Mouse (Mus musculus) heart, embryonic 11.5 days (tissue): ENCODE data around the gene Spock2. TPM values are rescaled to one million over a fixed set of nuclear protein-coding genes. Genes with fewer than 3 reads are reported as not detected.
"Not testable (repeated sequence)": the region's sequence is repeated elsewhere in the genome, so short reads cannot be mapped to it uniquely, and the experiment has no call there.

Source experiments
- ATAC-seq: fragments of 200-750 bp; cut with Nextera tagmentation; replicated peaks from 2 replicates; pipeline ENCODE4 v1.8.0; 2017; ENCODE audit warnings: moderate library complexity; ENCODE audit not compliant: insufficient number of reproducible peaks, low FRiP score, low TSS enrichment
- H3K27ac ChIP-seq: fragments of 300-500 bp; sonication (generic); 2 replicates; pipeline ENCODE4 v1.5.1; 2014; ENCODE audit warnings: mild to moderate bottlenecking, low read depth, low read length
- H3K27me3 ChIP-seq: fragments of 300-500 bp; sonication (generic); 2 replicates; pipeline ENCODE4 v1.6.1; 2014; ENCODE audit warnings: mild to moderate bottlenecking, low read length, mixed read lengths; ENCODE audit not compliant: control insufficient read depth, insufficient read depth
- H3K36me3 ChIP-seq: fragments of 300-500 bp; sonication (generic); 2 replicates; pipeline ENCODE4 v1.6.1; 2014; ENCODE audit warnings: mild to moderate bottlenecking, low read length, moderate library complexity, mixed read lengths; ENCODE audit not compliant: control insufficient read depth, insufficient read depth
- H3K4me1 ChIP-seq: fragments of 300-500 bp; sonication (generic); 2 replicates; pipeline ENCODE4 v1.6.1; 2014; ENCODE audit warnings: low read length; ENCODE audit not compliant: control insufficient read depth, insufficient read depth
- H3K4me2 ChIP-seq: fragments of 300-500 bp; sonication (generic); 2 replicates; pipeline ENCODE4 v1.6.1; 2014; ENCODE audit warnings: mild to moderate bottlenecking, moderate library complexity
- H3K4me3 ChIP-seq: fragments of 300-500 bp; sonication (generic); 2 replicates; pipeline ENCODE4 v1.5.1; 2014; ENCODE audit warnings: low read depth, low read length
- H3K9ac ChIP-seq: fragments of 300-500 bp; sonication (generic); 2 replicates; pipeline ENCODE4 v1.6.1; 2014; ENCODE audit warnings: mild to moderate bottlenecking, low read depth, low read length, moderate library complexity
- H3K9me3 ChIP-seq: fragments of 300-500 bp; sonication (generic); replicated peaks from 2 replicates; pipeline ENCODE4 v1.6.1; 2016; ENCODE audit warnings: low read length; ENCODE audit not compliant: control insufficient read depth
- WGBS: fragments of 180-500 bp; shearing (Covaris S2); extraction: QIAGEN DNeasy Blood & Tissue Kit; methylation state at CpG from one replicate; pipeline ENCODE4 v1.1.7; 2014; ENCODE audit not compliant: insufficient replicate concordance; 5-methylcytosine and 5-hydroxymethylcytosine counted together
- polyA plus RNA-seq: library from polyadenylated mRNA; unstranded; fragments of >200 nt; fragmentation: Nextera tagmentation; extraction: Ambion mirVana; gene quantifications from 2 replicates; pipeline ENCODE4 v1.2.1, GENCODE M21; 2014

Spock2 gene
- polyA plus RNA-seq, 1 experiment from 2014 or later: 1.2 TPM

DNA sequence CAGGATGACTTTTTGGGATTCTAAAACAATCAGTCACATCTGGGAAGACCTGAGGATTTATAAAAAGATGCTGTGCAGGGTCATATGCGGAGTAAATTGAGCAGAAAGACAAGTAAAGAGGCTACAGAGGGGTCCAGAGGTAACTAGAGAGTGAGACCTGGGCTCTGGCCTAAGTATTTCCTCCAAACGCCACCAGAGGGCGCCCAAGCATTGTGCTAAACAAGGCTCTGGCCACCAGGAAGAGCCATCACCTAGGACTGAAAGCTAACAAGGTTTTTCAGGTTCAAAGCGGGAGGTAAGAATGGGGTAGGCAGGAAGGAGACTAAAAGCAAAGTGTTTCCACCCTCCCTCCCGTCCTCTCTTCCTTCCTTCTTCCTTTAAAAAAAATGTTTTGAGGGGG is 42.1 kb downstream of the Spock2 start:
- 6% methylated on average over 5 of the region's 5 CpGs for WGBS
- ATAC-seq: no peak

DNA sequence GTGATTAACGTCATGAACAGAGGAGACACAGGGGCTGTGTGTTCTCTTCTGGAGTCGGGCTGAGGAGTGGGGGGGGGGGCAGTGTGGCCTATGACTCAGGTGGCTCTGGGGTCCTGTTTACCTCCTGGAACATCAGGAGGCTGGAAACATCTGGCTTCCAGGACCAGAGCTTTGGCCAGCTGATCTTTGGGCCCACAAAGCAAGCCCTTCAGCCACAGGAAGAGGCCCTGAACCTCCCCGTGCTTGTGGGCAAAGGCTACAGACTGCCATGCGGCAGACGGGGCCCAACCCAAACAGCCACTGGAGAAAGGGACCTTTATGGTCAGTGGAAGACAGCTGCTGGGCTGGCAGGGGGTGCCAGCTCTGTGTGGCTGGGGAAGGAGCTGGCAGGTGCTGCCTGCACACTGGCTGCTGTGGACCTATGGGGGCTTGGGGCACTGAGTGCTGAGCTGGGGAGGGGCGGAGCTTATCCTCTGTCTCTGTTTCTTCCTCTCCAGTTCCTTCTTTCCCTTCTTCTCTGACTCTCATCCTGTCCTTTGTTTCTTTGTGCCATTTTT is 45.2 kb downstream of the Spock2 start:
- ATAC-seq: no peak
- Histone ChIP-seq H3K4me1 (no peaks in the 10 kb centered on the region), H3K27me3 (0 out of 2 replicates have a peak, but pooled peaks cover 2% of the 10 kb centered on the region), H3K36me3 (no peaks in the 10 kb centered on the region), H3K27ac (no peak overlapping the region), H3K9ac (no peak overlapping the region), H3K4me3 (no peak overlapping the region), H3K9me3 (no peaks in the 10 kb centered on the region), H3K4me2 (no peak overlapping the region)
- 68% methylated on average over 6 of the region's 6 CpGs for WGBS

More for the DNA sequence above, 42.1 kb downstream of the Spock2 start:
- no peak overlapping the region for H3K4me2 ChIP-seq
- H3K27me3 ChIP-seq: peaks cover 2% of the 10 kb centered on the region; the same call in 1 of the 2 replicates
- no peak overlapping the region for H3K4me3 ChIP-seq
- no peaks in the 10 kb centered on the region for H3K36me3 ChIP-seq
- no peak overlapping the region for H3K27ac ChIP-seq
- H3K9me3 ChIP-seq: no peaks in the 10 kb centered on the region
- H3K4me1 ChIP-seq: no peaks in the 10 kb centered on the region
- no peak overlapping the region for H3K9ac ChIP-seq

DNA sequence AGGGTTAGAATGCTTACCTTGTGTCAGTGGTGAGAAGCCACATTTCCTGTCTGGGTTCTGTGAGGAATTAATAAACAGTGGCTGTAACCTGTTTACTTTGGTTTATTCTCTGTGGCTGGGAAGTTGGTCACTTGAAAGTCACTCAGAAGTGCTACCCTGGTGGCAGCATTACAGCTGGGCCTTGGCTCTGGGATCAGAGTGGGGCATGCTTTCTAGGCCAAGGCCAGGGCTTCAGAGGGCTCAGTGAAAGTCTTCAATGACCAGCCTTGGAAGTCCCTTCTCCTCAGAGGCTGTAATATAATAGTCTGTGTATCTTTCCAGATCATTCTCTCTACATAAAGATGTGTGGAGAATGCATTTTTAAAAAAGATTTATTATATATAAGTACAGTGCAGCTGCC is 50.0 kb downstream of the Spock2 start:
- Histone ChIP-seq H3K4me1 (no peaks in the 10 kb centered on the region), H3K4me3 (no peak overlapping the region)
- ATAC-seq: no peak

DNA sequence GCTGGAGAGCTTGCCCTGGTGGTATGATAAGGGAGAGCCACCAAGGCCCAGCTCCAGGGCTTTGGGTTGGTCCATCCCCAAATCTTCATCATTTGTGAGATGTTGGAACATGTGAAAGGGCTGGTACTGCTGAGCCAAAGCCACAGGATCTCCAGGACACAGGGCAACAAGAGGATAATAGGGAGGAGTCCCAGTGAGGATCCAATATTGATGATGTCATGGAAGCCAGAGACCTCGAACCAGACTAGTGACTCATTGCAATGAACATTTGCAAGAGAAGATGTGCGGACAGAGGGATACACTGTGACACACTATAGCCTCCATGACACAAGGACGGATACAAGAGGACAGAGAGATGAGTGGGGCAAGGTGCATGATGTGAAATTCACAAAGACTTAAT is 52.1 kb downstream of the Spock2 start:
- no peak overlapping the region for H3K4me2 ChIP-seq
- no peak for ATAC-seq
- H3K36me3 ChIP-seq: no peaks in the 10 kb centered on the region
- H3K4me3 ChIP-seq: no peak overlapping the region
- no peaks in the 10 kb centered on the region for H3K27me3 ChIP-seq
- WGBS: 83% methylated on average over 3 of the region's 3 CpGs
- H3K9ac ChIP-seq: no peak overlapping the region
- H3K27ac ChIP-seq: no peak overlapping the region
- H3K4me1 ChIP-seq: no peaks in the 10 kb centered on the region
- no peaks in the 10 kb centered on the region for H3K9me3 ChIP-seq

More for the DNA sequence above, 50.0 kb downstream of the Spock2 start:
- no peak overlapping the region for H3K9ac ChIP-seq
- no peaks in the 10 kb centered on the region for H3K27me3 ChIP-seq
- no peak overlapping the region for H3K27ac ChIP-seq
- H3K36me3 ChIP-seq: no peaks in the 10 kb centered on the region
- no peak overlapping the region for H3K4me2 ChIP-seq
- H3K9me3 ChIP-seq: no peaks in the 10 kb centered on the region

DNA sequence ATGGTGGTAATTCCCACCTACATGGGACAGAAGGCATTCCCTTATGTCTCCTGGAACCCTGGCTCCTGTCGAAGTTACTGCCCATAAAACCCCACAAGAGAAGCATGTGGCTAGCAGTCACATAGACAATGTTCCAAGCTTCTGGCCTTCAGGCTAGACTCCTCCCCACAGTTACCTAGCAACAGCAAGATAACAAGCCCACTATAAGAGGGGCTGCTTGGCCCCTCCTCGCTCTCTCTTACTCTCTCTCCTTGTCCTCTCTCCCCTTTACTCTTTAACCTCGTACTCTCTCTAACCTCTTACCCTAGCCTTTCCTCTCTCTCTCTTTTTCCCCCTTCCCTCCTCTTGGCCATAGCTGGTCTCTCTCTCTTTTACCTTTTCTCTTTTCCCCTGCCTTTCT is 55.4 kb downstream of the Spock2 start:
- not testable (repeated sequence) for H3K27me3 ChIP-seq, H3K4me3 ChIP-seq, H3K4me1 ChIP-seq, H3K27ac ChIP-seq, H3K4me2 ChIP-seq, H3K9ac ChIP-seq, ATAC-seq, H3K36me3 ChIP-seq, H3K9me3 ChIP-seq
- 56% methylated on average over 3 of the region's 3 CpGs for WGBS

DNA sequence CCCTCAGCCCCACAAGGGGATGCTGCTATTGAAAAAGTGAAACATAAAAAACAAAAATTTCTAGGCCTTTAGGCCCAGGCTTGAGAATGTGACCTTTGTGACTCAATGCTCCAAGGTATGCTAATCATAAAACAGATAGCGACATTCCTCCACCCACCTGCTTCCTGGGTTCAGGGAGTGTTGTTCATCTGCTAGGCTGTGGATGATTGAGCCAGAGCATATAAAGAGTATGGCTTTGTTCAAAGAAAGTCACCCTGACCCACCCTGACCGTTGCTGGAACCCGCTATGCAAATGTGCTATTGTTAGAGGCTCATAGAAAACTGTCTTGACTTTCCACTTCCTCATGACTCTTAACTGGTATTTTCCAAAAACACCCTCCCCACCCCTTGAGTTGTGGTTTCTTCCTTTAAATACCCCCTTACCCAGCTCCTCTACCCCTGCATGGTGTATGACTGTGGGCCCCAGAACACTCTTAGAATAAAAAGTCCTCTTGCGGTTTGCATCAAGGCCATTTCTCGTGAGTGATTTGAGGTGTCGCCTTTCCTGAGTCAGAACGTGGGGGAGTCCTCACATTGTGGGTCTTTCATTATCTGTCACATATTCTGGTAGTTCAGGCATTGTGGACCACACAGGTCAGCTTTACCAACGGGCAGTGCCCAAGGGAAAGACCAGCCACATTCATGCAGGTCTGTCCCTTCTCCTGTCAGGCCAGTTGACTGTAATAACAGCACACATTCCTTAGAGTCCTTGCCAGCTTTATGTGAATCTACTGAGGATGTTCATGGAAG is 56.4 kb downstream of the Spock2 start:
- not testable (repeated sequence) for H3K27me3 ChIP-seq, H3K4me1 ChIP-seq, H3K36me3 ChIP-seq, H3K4me2 ChIP-seq, H3K9ac ChIP-seq, H3K4me3 ChIP-seq, ATAC-seq, H3K27ac ChIP-seq, H3K9me3 ChIP-seq
- 85% methylated on average over 8 of the region's 8 CpGs for WGBS

DNA sequence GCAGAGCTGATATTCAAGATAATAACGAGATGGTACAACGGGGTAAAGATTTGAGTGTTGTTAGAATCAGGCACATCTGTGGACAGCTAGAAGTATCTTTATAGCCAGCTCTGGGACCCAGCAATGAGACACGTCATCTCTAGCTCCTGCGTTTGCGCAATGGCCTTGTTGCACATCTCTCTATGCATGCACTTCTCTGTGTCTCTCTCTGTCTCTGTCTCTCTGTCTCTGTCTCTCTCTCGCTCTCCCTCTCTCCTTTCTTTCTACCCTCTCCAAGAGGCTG is 56.9 kb downstream of the Spock2 start:
- no peaks in the 10 kb centered on the region for H3K4me1 ChIP-seq
- H3K4me3 ChIP-seq: no peak overlapping the region
- H3K36me3 ChIP-seq: no peaks in the 10 kb centered on the region
- H3K9ac ChIP-seq: no peak overlapping the region
- no peak overlapping the region for H3K27ac ChIP-seq
- H3K9me3 ChIP-seq: no peaks in the 10 kb centered on the region
- no peak overlapping the region for H3K4me2 ChIP-seq
- ATAC-seq: no peak
- WGBS: 87% methylated on average over 6 of the region's 6 CpGs
- H3K27me3 ChIP-seq: no peaks in the 10 kb centered on the region

DNA sequence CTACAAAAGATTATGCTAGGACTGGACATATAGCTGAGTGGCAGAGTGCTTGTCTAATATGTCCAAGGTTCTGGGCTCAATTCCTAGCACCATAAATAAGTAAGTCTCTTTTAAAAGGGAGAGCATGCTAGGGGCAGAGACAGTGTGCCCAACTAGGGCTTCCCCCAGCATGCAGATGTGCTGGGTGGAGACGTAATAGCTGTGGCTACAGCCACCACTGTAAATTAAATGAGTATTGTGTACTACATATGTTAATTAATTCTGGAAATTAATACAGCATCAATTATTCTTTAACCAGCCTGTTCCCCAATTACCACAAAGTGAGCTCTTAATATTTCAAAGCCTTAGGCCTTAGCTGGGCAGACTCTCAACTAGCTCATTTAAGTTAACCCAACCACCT is 58.9 kb downstream of the Spock2 start:
- Histone ChIP-seq H3K27me3 (no peaks in the 10 kb centered on the region), H3K27ac (no peak overlapping the region), H3K9ac (no peak overlapping the region), H3K4me2 (no peak overlapping the region), H3K4me1 (no peaks in the 10 kb centered on the region), H3K36me3 (no peaks in the 10 kb centered on the region), H3K9me3 (no peaks in the 10 kb centered on the region), H3K4me3 (no peak overlapping the region)
- ATAC-seq: no peak
- WGBS: 79% methylated on average over 1 of the region's 1 CpGs

DNA sequence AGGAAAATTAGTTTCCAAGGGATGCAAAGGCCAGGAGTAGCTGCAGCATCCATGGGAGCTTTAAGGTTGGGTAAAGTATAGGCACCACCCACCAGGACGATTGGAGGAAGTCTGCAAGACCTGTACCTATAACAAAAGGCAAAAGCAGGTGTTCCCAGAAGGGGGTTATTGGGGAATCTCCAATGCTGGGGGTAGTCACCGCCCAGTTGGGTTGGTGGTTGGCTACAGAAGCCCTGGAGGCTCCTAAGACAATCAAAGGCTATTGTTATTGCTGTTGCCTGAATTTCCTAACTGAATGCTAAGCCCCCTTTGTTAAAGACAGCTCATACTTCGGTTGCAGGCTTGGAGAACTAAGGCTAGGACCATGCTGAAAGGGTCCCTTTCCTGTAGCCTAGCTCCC is 60.0 kb downstream of the Spock2 start:
- 27% methylated on average over 3 of the region's 3 CpGs for WGBS
- H3K4me2 ChIP-seq: no peak overlapping the region

More for the DNA sequence above, 60.0 kb downstream of the Spock2 start:
- no peak overlapping the region for H3K4me3 ChIP-seq
- no peak for ATAC-seq
- H3K9ac ChIP-seq: no peak overlapping the region
- no peaks in the 10 kb centered on the region for H3K4me1 ChIP-seq
- no peaks in the 10 kb centered on the region for H3K9me3 ChIP-seq
- no peaks in the 10 kb centered on the region for H3K36me3 ChIP-seq
- no peak overlapping the region for H3K27ac ChIP-seq
- no peaks in the 10 kb centered on the region for H3K27me3 ChIP-seq
